Mouse (Mus musculus): ENCODE data around the gene Dhrs3. TPM values are rescaled to one million over a fixed set of nuclear protein-coding genes. Genes with fewer than 3 reads are reported as not detected.

Dhrs3 gene
- polyA plus RNA-seq, 1 experiment from 2014 or later = 21.5 TPM

GRCm38 (mm10) chr4:144903932-144904331, 11.3 kb downstream of the Dhrs3 start:
- 75% methylated on average over 3 of the region's 3 CpGs for WGBS
- no peaks in the 10 kb centered on the region for H3K9me3 ChIP-seq (ENCODE audit: control insufficient read depth, low read length)
- H3K36me3 ChIP-seq (ENCODE audit: control insufficient read depth, insufficient read depth, low read length) = no peaks in the 10 kb centered on the region
- no peaks in the 10 kb centered on the region for H3K4me1 ChIP-seq (replicated peaks; ENCODE audit: control insufficient read depth, insufficient read depth, low read length)
- no peak overlapping the region for H3K27ac ChIP-seq (ENCODE audit: low read depth, low read length)
- ATAC-seq (ENCODE audit: low FRiP score) (no peak), DNase-seq (ENCODE audit: low spot score) (no peak)
- no peak overlapping the region for H3K4me2 ChIP-seq (replicated peaks; ENCODE audit: low read depth, low read length)
- no peaks in the 10 kb centered on the region for H3K27me3 ChIP-seq (ENCODE audit: control insufficient read depth, insufficient read depth, low read length)
- H3K9ac ChIP-seq (ENCODE audit: low read depth, low read length) = no peak overlapping the region
- H3K4me3 ChIP-seq (ENCODE audit: low read depth, low read length) = no peak overlapping the region

GRCm38 (mm10) chr4:144905128-144905527, 12.5 kb downstream of the Dhrs3 start:
- ATAC-seq (ENCODE audit: low FRiP score) (no peak), DNase-seq (ENCODE audit: low spot score) (no peak)
- no peaks in the 10 kb centered on the region for H3K27me3 ChIP-seq (ENCODE audit: control insufficient read depth, insufficient read depth, low read length)
- H3K4me1 ChIP-seq (replicated peaks; ENCODE audit: control insufficient read depth, insufficient read depth, low read length) = no peaks in the 10 kb centered on the region
- H3K27ac ChIP-seq (ENCODE audit: low read depth, low read length) = no peak overlapping the region
- H3K9me3 ChIP-seq (ENCODE audit: control insufficient read depth, low read length) = no peaks in the 10 kb centered on the region
- H3K4me2 ChIP-seq (replicated peaks; ENCODE audit: low read depth, low read length) = no peak overlapping the region
- WGBS = 74% methylated on average over 5 of the region's 5 CpGs
- no peak overlapping the region for H3K9ac ChIP-seq (ENCODE audit: low read depth, low read length)
- H3K4me3 ChIP-seq (ENCODE audit: low read depth, low read length) = no peak overlapping the region
- no peaks in the 10 kb centered on the region for H3K36me3 ChIP-seq (ENCODE audit: control insufficient read depth, insufficient read depth, low read length)

GRCm38 (mm10) chr4:144906001-144906889, 13.6 kb downstream of the Dhrs3 start:
- H3K9ac ChIP-seq (ENCODE audit: low read depth, low read length) = no peak overlapping the region
- H3K36me3 ChIP-seq (ENCODE audit: control insufficient read depth, insufficient read depth, low read length) = no peaks in the 10 kb centered on the region
- DNase-seq (ENCODE audit: low spot score) = no peak
- H3K27ac ChIP-seq (ENCODE audit: low read depth, low read length) = no peak overlapping the region
- ATAC-seq (ENCODE audit: low FRiP score) = peak; percentile 52
- H3K27me3 ChIP-seq (ENCODE audit: control insufficient read depth, insufficient read depth, low read length) = no peaks in the 10 kb centered on the region
- 88% methylated on average over 8 of the region's 8 CpGs for WGBS
- H3K4me1 ChIP-seq (replicated peaks; ENCODE audit: control insufficient read depth, insufficient read depth, low read length) = no peaks in the 10 kb centered on the region
- no peaks in the 10 kb centered on the region for H3K9me3 ChIP-seq (ENCODE audit: control insufficient read depth, low read length)
- H3K4me2 ChIP-seq (replicated peaks; ENCODE audit: low read depth, low read length) = no peak overlapping the region
- H3K4me3 ChIP-seq (ENCODE audit: low read depth, low read length) = no peak overlapping the region

- ATAC-seq (ENCODE audit: low FRiP score) = 0 out of 2 replicates have a peak, but pooled peaks have one; percentile 10
- 84% methylated on average over 4 of the region's 4 CpGs for WGBS
- Histone ChIP-seq H3K4me2 (replicated peaks; ENCODE audit: low read depth, low read length) (no peak overlapping the region), H3K27me3 (ENCODE audit: control insufficient read depth, insufficient read depth, low read length) (no peaks in the 10 kb centered on the region), H3K9ac (ENCODE audit: low read depth, low read length) (no peak overlapping the region), H3K4me1 (replicated peaks; ENCODE audit: control insufficient read depth, insufficient read depth, low read length) (no peaks in the 10 kb centered on the region), H3K27ac (ENCODE audit: low read depth, low read length) (no peak overlapping the region), H3K36me3 (ENCODE audit: control insufficient read depth, insufficient read depth, low read length) (no peaks in the 10 kb centered on the region), H3K4me3 (ENCODE audit: low read depth, low read length) (no peak overlapping the region), H3K9me3 (ENCODE audit: control insufficient read depth, low read length) (no peaks in the 10 kb centered on the region)
- DNase-seq (ENCODE audit: low spot score) = no peak
Measured at GRCm38 (mm10) chr4:144906978-144907703, 14.5 kb downstream of the Dhrs3 start.

GRCm38 (mm10) chr4:144908825-144909224, 16.2 kb downstream of the Dhrs3 start:
- Histone ChIP-seq H3K27me3 (ENCODE audit: control insufficient read depth, insufficient read depth, low read length) (no peaks in the 10 kb centered on the region), H3K27ac (ENCODE audit: low read depth, low read length) (no peak overlapping the region), H3K4me3 (ENCODE audit: low read depth, low read length) (no peak overlapping the region), H3K36me3 (ENCODE audit: control insufficient read depth, insufficient read depth, low read length) (no peaks in the 10 kb centered on the region), H3K9me3 (ENCODE audit: control insufficient read depth, low read length) (no peaks in the 10 kb centered on the region), H3K9ac (ENCODE audit: low read depth, low read length) (no peak overlapping the region), H3K4me1 (replicated peaks; ENCODE audit: control insufficient read depth, insufficient read depth, low read length) (no peaks in the 10 kb centered on the region), H3K4me2 (replicated peaks; ENCODE audit: low read depth, low read length) (no peak overlapping the region)
- DNase-seq (ENCODE audit: low spot score) (no peak), ATAC-seq (ENCODE audit: low FRiP score) (no peak)

- ATAC-seq (ENCODE audit: low FRiP score) = no peak
- DNase-seq (ENCODE audit: low spot score) = no peak
- WGBS = 85% methylated on average over 3 of the region's 3 CpGs
- Histone ChIP-seq H3K4me2 (replicated peaks; ENCODE audit: low read depth, low read length) (no peak overlapping the region), H3K9ac (ENCODE audit: low read depth, low read length) (no peak overlapping the region), H3K4me1 (replicated peaks; ENCODE audit: control insufficient read depth, insufficient read depth, low read length) (no peaks in the 10 kb centered on the region), H3K27ac (ENCODE audit: low read depth, low read length) (no peak overlapping the region), H3K4me3 (ENCODE audit: low read depth, low read length) (no peak overlapping the region), H3K27me3 (ENCODE audit: control insufficient read depth, insufficient read depth, low read length) (no peaks in the 10 kb centered on the region), H3K9me3 (ENCODE audit: control insufficient read depth, low read length) (no peaks in the 10 kb centered on the region), H3K36me3 (ENCODE audit: control insufficient read depth, insufficient read depth, low read length) (no peaks in the 10 kb centered on the region)
Measured at GRCm38 (mm10) chr4:144910281-144910680, 17.7 kb downstream of the Dhrs3 start.

- ATAC-seq (ENCODE audit: low FRiP score) = no peak
- Histone ChIP-seq H3K36me3 (ENCODE audit: control insufficient read depth, insufficient read depth, low read length) (no peaks in the 10 kb centered on the region), H3K4me3 (ENCODE audit: low read depth, low read length) (no peak overlapping the region), H3K27ac (ENCODE audit: low read depth, low read length) (no peak overlapping the region), H3K9ac (ENCODE audit: low read depth, low read length) (no peak overlapping the region), H3K9me3 (ENCODE audit: control insufficient read depth, low read length) (no peaks in the 10 kb centered on the region), H3K4me1 (replicated peaks; ENCODE audit: control insufficient read depth, insufficient read depth, low read length) (no peaks in the 10 kb centered on the region), H3K4me2 (replicated peaks; ENCODE audit: low read depth, low read length) (no peak overlapping the region), H3K27me3 (ENCODE audit: control insufficient read depth, insufficient read depth, low read length) (no peaks in the 10 kb centered on the region)
- no peak for DNase-seq (ENCODE audit: low spot score)
- 78% methylated on average over 6 of the region's 6 CpGs for WGBS
Measured at GRCm38 (mm10) chr4:144913298-144914152, 20.9 kb downstream of the Dhrs3 start.

GRCm38 (mm10) chr4:144916520-144916919, 23.9 kb downstream of the Dhrs3 start:
- ATAC-seq (ENCODE audit: low FRiP score) (no peak), DNase-seq (ENCODE audit: low spot score) (no peak)
- Histone ChIP-seq H3K36me3 (ENCODE audit: control insufficient read depth, insufficient read depth, low read length) (no peaks in the 10 kb centered on the region), H3K9ac (ENCODE audit: low read depth, low read length) (no peak overlapping the region), H3K4me3 (ENCODE audit: low read depth, low read length) (no peak overlapping the region), H3K27ac (ENCODE audit: low read depth, low read length) (no peak overlapping the region), H3K27me3 (ENCODE audit: control insufficient read depth, insufficient read depth, low read length) (no peaks in the 10 kb centered on the region), H3K4me1 (replicated peaks; ENCODE audit: control insufficient read depth, insufficient read depth, low read length) (no peaks in the 10 kb centered on the region), H3K4me2 (replicated peaks; ENCODE audit: low read depth, low read length) (no peak overlapping the region), H3K9me3 (ENCODE audit: control insufficient read depth, low read length) (no peaks in the 10 kb centered on the region)
- WGBS = 90% methylated on average over 6 of the region's 6 CpGs
